Mouse (Mus musculus): ENCODE data around the gene Ddx52. TPM values are rescaled to one million over a fixed set of nuclear protein-coding genes. Genes with fewer than 3 reads are reported as not detected.

Ddx52 gene
- polyA plus RNA-seq, 1 experiment from 2014 or later = 38.1 TPM

- H3K9me3 ChIP-seq (ENCODE audit: control insufficient read depth, low read length) = no peaks in the 10 kb centered on the region
- H3K4me1 ChIP-seq (replicated peaks; ENCODE audit: control insufficient read depth, insufficient read depth, low read length) = peaks cover 14% of the 10 kb centered on the region
- H3K27me3 ChIP-seq (replicated peaks; ENCODE audit: control insufficient read depth, insufficient read depth, low read length) = no peaks in the 10 kb centered on the region
- H3K4me2 ChIP-seq = no peak overlapping the region
- DNase-seq (ENCODE audit: low spot score) = no peak
- H3K36me3 ChIP-seq (ENCODE audit: control insufficient read depth, insufficient read depth, low read length) = peaks cover 4% of the 10 kb centered on the region
- WGBS = 86% methylated on average over 2 of the region's 2 CpGs
- no peak overlapping the region for H3K9ac ChIP-seq (ENCODE audit: low read depth, low read length)
- H3K4me3 ChIP-seq (ENCODE audit: low read depth, low read length) = no peak overlapping the region
- no peak for ATAC-seq (replicated peaks; ENCODE audit: low FRiP score)
- H3K27ac ChIP-seq (ENCODE audit: low read depth, low read length) = no peak overlapping the region
Observed at GRCm38 (mm10) chr11:83977810-83978209, 35.9 kb downstream of the Ddx52 start.

- Histone ChIP-seq H3K4me1 (replicated peaks; ENCODE audit: control insufficient read depth, insufficient read depth, low read length) (peaks cover 11% of the 10 kb centered on the region), H3K27me3 (replicated peaks; ENCODE audit: control insufficient read depth, insufficient read depth, low read length) (no peaks in the 10 kb centered on the region), H3K36me3 (ENCODE audit: control insufficient read depth, insufficient read depth, low read length) (peaks cover 9% of the 10 kb centered on the region), H3K9me3 (ENCODE audit: control insufficient read depth, low read length) (no peaks in the 10 kb centered on the region), H3K4me2 (no peak overlapping the region), H3K4me3 (ENCODE audit: low read depth, low read length) (no peak overlapping the region), H3K27ac (ENCODE audit: low read depth, low read length) (no peak overlapping the region), H3K9ac (ENCODE audit: low read depth, low read length) (no peak overlapping the region)
- DNase-seq (ENCODE audit: low spot score) (no peak), ATAC-seq (replicated peaks; ENCODE audit: low FRiP score) (no peak)
- 75% methylated on average over 6 of the region's 6 CpGs for WGBS
Observed at GRCm38 (mm10) chr11:83979992-83980391, 38.1 kb downstream of the Ddx52 start.

GRCm38 (mm10) chr11:83981338-83981737 lies 39.5 kb downstream of the Ddx52 start:
- no peak overlapping the region for H3K4me3 ChIP-seq (ENCODE audit: low read depth, low read length)
- H3K9ac ChIP-seq (ENCODE audit: low read depth, low read length) = no peak overlapping the region
- no peaks in the 10 kb centered on the region for H3K4me1 ChIP-seq (replicated peaks; ENCODE audit: control insufficient read depth, insufficient read depth, low read length)
- H3K9me3 ChIP-seq (ENCODE audit: control insufficient read depth, low read length) = no peaks in the 10 kb centered on the region
- no peak overlapping the region for H3K4me2 ChIP-seq
- no peaks in the 10 kb centered on the region for H3K27me3 ChIP-seq (replicated peaks; ENCODE audit: control insufficient read depth, insufficient read depth, low read length)
- no peak overlapping the region for H3K27ac ChIP-seq (ENCODE audit: low read depth, low read length)
- DNase-seq (ENCODE audit: low spot score) (no peak), ATAC-seq (replicated peaks; ENCODE audit: low FRiP score) (no peak)
- WGBS = 90% methylated on average over 10 of the region's 10 CpGs
- H3K36me3 ChIP-seq (ENCODE audit: control insufficient read depth, insufficient read depth, low read length) = peaks cover 14% of the 10 kb centered on the region

- WGBS = 73% methylated on average over 4 of the region's 4 CpGs
- no peak overlapping the region for H3K4me3 ChIP-seq (ENCODE audit: low read depth, low read length)
- H3K9ac ChIP-seq (ENCODE audit: low read depth, low read length) = no peak overlapping the region
- no peaks in the 10 kb centered on the region for H3K27me3 ChIP-seq (replicated peaks; ENCODE audit: control insufficient read depth, insufficient read depth, low read length)
- ATAC-seq (replicated peaks; ENCODE audit: low FRiP score) = no peak
- no peaks in the 10 kb centered on the region for H3K9me3 ChIP-seq (ENCODE audit: control insufficient read depth, low read length)
- H3K4me2 ChIP-seq = no peak overlapping the region
- DNase-seq (ENCODE audit: low spot score) = no peak
- H3K4me1 ChIP-seq (replicated peaks; ENCODE audit: control insufficient read depth, insufficient read depth, low read length) = no peaks in the 10 kb centered on the region
- H3K36me3 ChIP-seq (ENCODE audit: control insufficient read depth, insufficient read depth, low read length) = peaks cover 22% of the 10 kb centered on the region; the same call in 1 of the 2 replicates
- H3K27ac ChIP-seq (ENCODE audit: low read depth, low read length) = no peak overlapping the region
Observed at GRCm38 (mm10) chr11:83991701-83992100, 49.8 kb downstream of the Ddx52 start.

GRCm38 (mm10) chr11:83993428-83993827 lies 51.6 kb downstream of the Ddx52 start:
- Histone ChIP-seq H3K4me3 (ENCODE audit: low read depth, low read length) (no peak overlapping the region), H3K36me3 (ENCODE audit: control insufficient read depth, insufficient read depth, low read length) (peaks cover 23% of the 10 kb centered on the region; the same call in 1 of the 2 replicates), H3K4me2 (no peak overlapping the region), H3K27me3 (replicated peaks; ENCODE audit: control insufficient read depth, insufficient read depth, low read length) (no peaks in the 10 kb centered on the region), H3K9ac (ENCODE audit: low read depth, low read length) (no peak overlapping the region), H3K9me3 (ENCODE audit: control insufficient read depth, low read length) (no peaks in the 10 kb centered on the region), H3K27ac (ENCODE audit: low read depth, low read length) (no peak overlapping the region), H3K4me1 (replicated peaks; ENCODE audit: control insufficient read depth, insufficient read depth, low read length) (no peaks in the 10 kb centered on the region)
- DNase-seq (ENCODE audit: low spot score) (no peak), ATAC-seq (replicated peaks; ENCODE audit: low FRiP score) (no peak)
- 87% methylated on average over 2 of the region's 2 CpGs for WGBS

- H3K9me3 ChIP-seq (ENCODE audit: control insufficient read depth, low read length) = no peaks in the 10 kb centered on the region
- H3K27me3 ChIP-seq (replicated peaks; ENCODE audit: control insufficient read depth, insufficient read depth, low read length) = no peaks in the 10 kb centered on the region
- no peak overlapping the region for H3K9ac ChIP-seq (ENCODE audit: low read depth, low read length)
- peaks cover 20% of the 10 kb centered on the region; the same call in 1 of the 2 replicates for H3K36me3 ChIP-seq (ENCODE audit: control insufficient read depth, insufficient read depth, low read length)
- H3K4me1 ChIP-seq (replicated peaks; ENCODE audit: control insufficient read depth, insufficient read depth, low read length) = no peaks in the 10 kb centered on the region
- no peak for ATAC-seq (replicated peaks; ENCODE audit: low FRiP score)
- no peak overlapping the region for H3K4me3 ChIP-seq (ENCODE audit: low read depth, low read length)
- no peak overlapping the region for H3K4me2 ChIP-seq
- WGBS = 90% methylated on average over 3 of the region's 3 CpGs
- no peak overlapping the region for H3K27ac ChIP-seq (ENCODE audit: low read depth, low read length)
- DNase-seq (ENCODE audit: low spot score) = no peak
Observed at GRCm38 (mm10) chr11:83994481-83994880, 52.6 kb downstream of the Ddx52 start.

- H3K9me3 ChIP-seq (ENCODE audit: control insufficient read depth, low read length) = no peaks in the 10 kb centered on the region
- H3K4me3 ChIP-seq (ENCODE audit: low read depth, low read length) = no peak overlapping the region
- H3K36me3 ChIP-seq (ENCODE audit: control insufficient read depth, insufficient read depth, low read length) = peaks cover 15% of the 10 kb centered on the region; the same call in 1 of the 2 replicates
- H3K27ac ChIP-seq (ENCODE audit: low read depth, low read length) = no peak overlapping the region
- DNase-seq (ENCODE audit: low spot score) (no peak), ATAC-seq (replicated peaks; ENCODE audit: low FRiP score) (no peak)
- WGBS = 78% methylated on average over 2 of the region's 2 CpGs
- no peaks in the 10 kb centered on the region for H3K4me1 ChIP-seq (replicated peaks; ENCODE audit: control insufficient read depth, insufficient read depth, low read length)
- H3K4me2 ChIP-seq = no peak overlapping the region
- H3K9ac ChIP-seq (ENCODE audit: low read depth, low read length) = no peak overlapping the region
- H3K27me3 ChIP-seq (replicated peaks; ENCODE audit: control insufficient read depth, insufficient read depth, low read length) = no peaks in the 10 kb centered on the region
Observed at GRCm38 (mm10) chr11:83995535-83995950, 53.7 kb downstream of the Ddx52 start.

- Histone ChIP-seq H3K4me3 (ENCODE audit: low read depth, low read length) (no peak overlapping the region), H3K27me3 (replicated peaks; ENCODE audit: control insufficient read depth, insufficient read depth, low read length) (no peaks in the 10 kb centered on the region), H3K4me1 (replicated peaks; ENCODE audit: control insufficient read depth, insufficient read depth, low read length) (no peaks in the 10 kb centered on the region), H3K9me3 (ENCODE audit: control insufficient read depth, low read length) (no peaks in the 10 kb centered on the region), H3K9ac (ENCODE audit: low read depth, low read length) (no peak overlapping the region), H3K36me3 (ENCODE audit: control insufficient read depth, insufficient read depth, low read length) (peaks cover 12% of the 10 kb centered on the region; the same call in 1 of the 2 replicates), H3K27ac (ENCODE audit: low read depth, low read length) (no peak overlapping the region; the same call in 1 of the 2 replicates), H3K4me2 (no peak overlapping the region)
- DNase-seq (ENCODE audit: low spot score) (no peak), ATAC-seq (replicated peaks; ENCODE audit: low FRiP score) (no peak)
- WGBS = 88% methylated on average over 5 of the region's 5 CpGs
Observed at GRCm38 (mm10) chr11:83997171-83997868, 55.5 kb downstream of the Ddx52 start.

- Histone ChIP-seq H3K36me3 (ENCODE audit: control insufficient read depth, insufficient read depth, low read length) (peaks cover 10% of the 10 kb centered on the region; the same call in 1 of the 2 replicates), H3K27ac (ENCODE audit: low read depth, low read length) (no peak overlapping the region)
- 91% methylated on average over 3 of the region's 3 CpGs for WGBS
Observed at GRCm38 (mm10) chr11:83998993-83999392, 57.1 kb downstream of the Ddx52 start.

More at GRCm38 (mm10) chr11:83998993-83999392, 57.1 kb downstream of the Ddx52 start:
- no peak overlapping the region for H3K4me3 ChIP-seq (ENCODE audit: low read depth, low read length)
- DNase-seq (ENCODE audit: low spot score) (no peak), ATAC-seq (replicated peaks; ENCODE audit: low FRiP score) (no peak)
- no peak overlapping the region for H3K4me2 ChIP-seq
- H3K4me1 ChIP-seq (replicated peaks; ENCODE audit: control insufficient read depth, insufficient read depth, low read length) = no peaks in the 10 kb centered on the region
- H3K9ac ChIP-seq (ENCODE audit: low read depth, low read length) = no peak overlapping the region
- no peaks in the 10 kb centered on the region for H3K27me3 ChIP-seq (replicated peaks; ENCODE audit: control insufficient read depth, insufficient read depth, low read length)
- H3K9me3 ChIP-seq (ENCODE audit: control insufficient read depth, low read length) = no peaks in the 10 kb centered on the region

Data from liver, embryonic 11.5 days (tissue).